Mouse (Mus musculus) forebrain, embryonic 11.5 days (tissue): ENCODE results near the gene Slc9a7. TPM values are rescaled to one million over a fixed set of nuclear protein-coding genes. Genes with fewer than 3 reads are reported as not detected.

Experiments
- polyA plus RNA-seq: library from polyadenylated mRNA; unstranded; fragments of >200 nt; fragmentation: Nextera tagmentation; extraction: Ambion mirVana; gene quantifications from 2 replicates; pipeline ENCODE4 v1.2.1, GENCODE M21; 2014

Gene Slc9a7
- polyA plus RNA-seq, 1 experiment from 2014 or later: 1.4 TPM

Other genes with a start within 250 kb of the Slc9a7 start
- 3.9 and 4.4 TPM in 2 replicates for gene Chst7, start 232.2 kb downstream of the Slc9a7 start, polyA plus RNA-seq
- 21.2 and 26.5 TPM in 2 replicates for gene Rp2, start 72.7 kb upstream of the Slc9a7 start, polyA plus RNA-seq
- 10.7 and 11.7 TPM in 2 replicates for gene Jade3, start 133.9 kb upstream of the Slc9a7 start, polyA plus RNA-seq